Mouse (Mus musculus) cortical plate, adult 2 months (tissue): ENCODE measurements around the gene Nodal.

Experiments
- CTCF ChIP-seq: fragments of 200-500 bp; IDR thresholded peaks from 2 replicates; pipeline ENCODE4 v1.5.1; 2011; ENCODE audit warnings: mild to moderate bottlenecking, control low read depth, low read length; ENCODE audit not compliant: insufficient read depth; ENCODE audit errors: extremely low read depth
- POLR2A ChIP-seq: fragments of 200-500 bp; IDR thresholded peaks from 2 replicates; pipeline ENCODE4 v1.6.1; 2011; ENCODE audit warnings: mild to moderate bottlenecking, low read length, control low read depth; ENCODE audit not compliant: insufficient read depth; ENCODE audit errors: extremely low read depth

DNA sequence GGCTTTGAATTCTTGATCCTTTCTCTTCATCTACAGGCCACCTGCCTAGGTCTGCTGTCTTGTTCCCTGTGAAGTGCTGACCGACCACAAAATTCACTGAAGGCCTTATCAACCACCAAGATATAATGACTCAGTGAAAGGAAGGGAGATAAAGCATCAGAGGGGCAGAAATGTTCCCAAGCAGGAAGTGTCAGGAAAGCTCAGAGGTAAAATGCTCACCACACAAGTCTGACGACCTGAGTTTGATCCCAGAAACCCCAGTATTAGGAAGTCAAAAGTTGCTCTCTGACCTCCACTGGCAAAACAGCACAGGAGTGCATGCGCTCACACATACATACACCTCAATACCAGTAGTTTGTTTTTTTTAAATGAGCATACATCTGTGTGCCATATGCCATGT is 31.1 kb downstream of the Nodal start:
- TF ChIP-seq POLR2A (no peak), CTCF (no peak)
